Mouse (Mus musculus): Measurements from ENCODE around the gene Homer1. TPM values are rescaled to one million over a fixed set of nuclear protein-coding genes. Genes with fewer than 3 reads are reported as not detected.

Homer1 gene
- total RNA-seq, 2 experiments from 2014 or later = 202 to 215 TPM

- DNase-seq (ENCODE audit: low spot score in 2 of 2) = no peak
Measured at GRCm38 (mm10) chr13:93338394-93338793, 39.0 kb downstream of the Homer1 start.

GRCm38 (mm10) chr13:93340555-93341278 lies 41.3 kb downstream of the Homer1 start:
- DNase-seq (ENCODE audit: low spot score in 2 of 2) = no peak

- DNase-seq (ENCODE audit: low spot score in 2 of 2) = no peak
Measured at GRCm38 (mm10) chr13:93342641-93343040, 43.2 kb downstream of the Homer1 start.

- no peak for DNase-seq (ENCODE audit: low spot score in 2 of 2)
Measured at GRCm38 (mm10) chr13:93344395-93344794, 45.0 kb downstream of the Homer1 start.

GRCm38 (mm10) chr13:93345854-93346253 lies 46.4 kb downstream of the Homer1 start:
- no peak for DNase-seq (ENCODE audit: low spot score in 2 of 2)

- DNase-seq (ENCODE audit: low spot score in 2 of 2) = no peak
Measured at GRCm38 (mm10) chr13:93352030-93352429, 52.6 kb downstream of the Homer1 start.

GRCm38 (mm10) chr13:93354420-93355278 lies 55.2 kb downstream of the Homer1 start:
- DNase-seq (ENCODE audit: low spot score in 2 of 2) = no peak

GRCm38 (mm10) chr13:93355279-93355587 lies 55.8 kb downstream of the Homer1 start:
- no peak for DNase-seq (ENCODE audit: low spot score in 2 of 2)

GRCm38 (mm10) chr13:93358522-93358921 lies 59.1 kb downstream of the Homer1 start:
- no peak for DNase-seq (ENCODE audit: low spot score in 2 of 2)

GRCm38 (mm10) chr13:93367555-93367954 lies 68.1 kb downstream of the Homer1 start:
- DNase-seq (ENCODE audit: low spot score in 2 of 2) = no peak

- no peak for DNase-seq (ENCODE audit: low spot score in 2 of 2)
Measured at GRCm38 (mm10) chr13:93368812-93369584, 69.6 kb downstream of the Homer1 start.

- DNase-seq (ENCODE audit: low spot score in 2 of 2) = no peak
Measured at GRCm38 (mm10) chr13:93374457-93374856, 75.0 kb downstream of the Homer1 start.

GRCm38 (mm10) chr13:93378493-93378892 lies 79.1 kb downstream of the Homer1 start:
- no peak for DNase-seq (ENCODE audit: low spot score in 2 of 2)

- no peak for DNase-seq (ENCODE audit: low spot score in 2 of 2)
Measured at GRCm38 (mm10) chr13:93380399-93381063, 81.1 kb downstream of the Homer1 start.

- no peak for DNase-seq (ENCODE audit: low spot score in 2 of 2)
Measured at GRCm38 (mm10) chr13:93381301-93381700, 81.9 kb downstream of the Homer1 start.

GRCm38 (mm10) chr13:93383092-93383491 lies 83.7 kb downstream of the Homer1 start:
- no peak for DNase-seq (ENCODE audit: low spot score in 2 of 2)

GRCm38 (mm10) chr13:93383620-93384019 lies 84.2 kb downstream of the Homer1 start:
- DNase-seq (ENCODE audit: low spot score in 2 of 2) = no peak

- DNase-seq (ENCODE audit: low spot score in 2 of 2) = no peak
Measured at GRCm38 (mm10) chr13:93384481-93384880, 85.0 kb downstream of the Homer1 start.

- no peak for DNase-seq (ENCODE audit: low spot score in 2 of 2)
Measured at GRCm38 (mm10) chr13:93385147-93385546, 85.7 kb downstream of the Homer1 start.

GRCm38 (mm10) chr13:93387440-93387839 lies 88.0 kb downstream of the Homer1 start:
- DNase-seq (ENCODE audit: low spot score in 2 of 2) = peak in 1 of 2 experiments; percentile 25

GRCm38 (mm10) chr13:93388594-93389241 lies 89.3 kb downstream of the Homer1 start:
- no peak for DNase-seq (ENCODE audit: low spot score in 2 of 2)

Measured in layer of hippocampus, adult 18-20 months (tissue).